Mouse (Mus musculus): Measurements from ENCODE around the gene Kpna1. TPM values are rescaled to one million over a fixed set of nuclear protein-coding genes. Genes with fewer than 3 reads are reported as not detected.
"Not testable (repeated sequence)": the region's sequence is repeated elsewhere in the genome, so short reads cannot be mapped to it uniquely, and the experiment has no call there.

Kpna1 gene
- polyA plus RNA-seq, 1 experiment: 14.8 TPM

GRCm38 (mm10) chr16:35984471-35984870 is 5.9 kb downstream of the Kpna1 start:
- no peaks in the 10 kb centered on the region for H3K36me3 ChIP-seq (ENCODE audit: control insufficient read depth, insufficient read depth)
- no peaks in the 10 kb centered on the region for H3K27me3 ChIP-seq (ENCODE audit: control insufficient read depth, insufficient read depth, insufficient read length)
- peaks cover 57% of the 10 kb centered on the region for H3K79me2 ChIP-seq (ENCODE audit: control insufficient read depth, insufficient read depth)
- peak overlapping the region; percentile 37 for H3K4me3 ChIP-seq
- TF ChIP-seq REST (IDR thresholded peaks at IDR 0.05; ENCODE audit: insufficient read depth, insufficient read length): no peak
- TF ChIP-seq TCF3 (IDR thresholded peaks at IDR 0.05; ENCODE audit: insufficient read length, low read depth): no peak
- no peak for TF ChIP-seq MYOD1 (IDR thresholded peaks at IDR 0.05; ENCODE audit: control insufficient read depth in 1 of 3, insufficient read length in 2 of 3, low read depth in 2 of 3)
- no peak for TF ChIP-seq USF1 (IDR thresholded peaks at IDR 0.05; ENCODE audit: low read depth)
- TF ChIP-seq TCF12 (IDR thresholded peaks at IDR 0.05; ENCODE audit: insufficient read depth, poor library complexity, severe bottlenecking): no peak
- no peak for TF ChIP-seq E2F4 (IDR thresholded peaks at IDR 0.05; ENCODE audit: insufficient read depth)
- H3K4me2 ChIP-seq (ENCODE audit: low read depth): peak overlapping the region; percentile 81
- no peak overlapping the region for H3ac ChIP-seq (ENCODE audit: control insufficient read depth, insufficient read length)

- Histone ChIP-seq H3K36me3 (ENCODE audit: control insufficient read depth, insufficient read depth) (no peaks in the 10 kb centered on the region), H3ac (ENCODE audit: control insufficient read depth, insufficient read length) (no peak overlapping the region), H3K79me2 (ENCODE audit: control insufficient read depth, insufficient read depth) (peaks cover 91% of the 10 kb centered on the region), H3K27me3 (ENCODE audit: control insufficient read depth, insufficient read depth, insufficient read length) (no peaks in the 10 kb centered on the region), H3K4me2 (ENCODE audit: low read depth) (no peak overlapping the region), H3K4me3 (no peak overlapping the region)
- TF ChIP-seq CEBPB (IDR thresholded peaks at IDR 0.05; ENCODE audit: insufficient read depth, poor library complexity, severe bottlenecking): no peak
- no peak for TF ChIP-seq POLR2A (IDR thresholded peaks at IDR 0.05; ENCODE audit: insufficient read length, low read depth)
- TF ChIP-seq REST (IDR thresholded peaks at IDR 0.05; ENCODE audit: insufficient read depth, insufficient read length): no peak
- TF ChIP-seq MYOG (IDR thresholded peaks at IDR 0.05; ENCODE audit: control insufficient read depth in 1 of 3, insufficient read depth in 1 of 3, insufficient read length in 2 of 3, low read depth in 2 of 3): no peak
- TF ChIP-seq USF1 (IDR thresholded peaks at IDR 0.05; ENCODE audit: low read depth): no peak
Measured at GRCm38 (mm10) chr16:35987930-35988329, 9.4 kb downstream of the Kpna1 start.

GRCm38 (mm10) chr16:35992391-35992790 is 13.8 kb downstream of the Kpna1 start:
- Histone ChIP-seq H3K27me3 (ENCODE audit: control insufficient read depth, insufficient read depth, insufficient read length) (no peaks in the 10 kb centered on the region), H3K36me3 (ENCODE audit: control insufficient read depth, insufficient read depth) (no peaks in the 10 kb centered on the region), H3K4me3 (no peak overlapping the region), H3ac (ENCODE audit: control insufficient read depth, insufficient read length) (no peak overlapping the region), H3K4me2 (ENCODE audit: low read depth) (no peak overlapping the region), H3K79me2 (ENCODE audit: control insufficient read depth, insufficient read depth) (peaks cover 99% of the 10 kb centered on the region)
- TF ChIP-seq SRF (IDR thresholded peaks at IDR 0.05; ENCODE audit: control insufficient read depth, insufficient read length, low read depth): no peak
- no peak for TF ChIP-seq REST (IDR thresholded peaks at IDR 0.05; ENCODE audit: insufficient read depth, insufficient read length)
- no peak for TF ChIP-seq POLR2AphosphoS2 (IDR thresholded peaks at IDR 0.05; ENCODE audit: insufficient read length, low read depth)
- no peak for TF ChIP-seq USF1 (IDR thresholded peaks at IDR 0.05; ENCODE audit: low read depth)
- no peak for TF ChIP-seq E2F4 (IDR thresholded peaks at IDR 0.05; ENCODE audit: insufficient read depth)
- TF ChIP-seq MYOD1 (IDR thresholded peaks at IDR 0.05; ENCODE audit: control insufficient read depth in 1 of 3, insufficient read length in 2 of 3, low read depth in 2 of 3): no peak
- TF ChIP-seq CEBPB (IDR thresholded peaks at IDR 0.05; ENCODE audit: insufficient read depth, poor library complexity, severe bottlenecking): no peak
- TF ChIP-seq MYOG (IDR thresholded peaks at IDR 0.05; ENCODE audit: control insufficient read depth in 1 of 3, insufficient read depth in 1 of 3, insufficient read length in 2 of 3, low read depth in 2 of 3): no peak
- TF ChIP-seq POLR2A (IDR thresholded peaks at IDR 0.05; ENCODE audit: insufficient read length, low read depth): no peak
- no peak for TF ChIP-seq MAX (IDR thresholded peaks at IDR 0.05; ENCODE audit: low read depth)
- TF ChIP-seq TCF3 (IDR thresholded peaks at IDR 0.05; ENCODE audit: insufficient read length, low read depth): no peak
- TF ChIP-seq TCF12 (IDR thresholded peaks at IDR 0.05; ENCODE audit: insufficient read depth, poor library complexity, severe bottlenecking): no peak

- peaks cover 99% of the 10 kb centered on the region for H3K79me2 ChIP-seq (ENCODE audit: control insufficient read depth, insufficient read depth)
- H3K27me3 ChIP-seq (ENCODE audit: control insufficient read depth, insufficient read depth, insufficient read length): no peaks in the 10 kb centered on the region
- H3ac ChIP-seq (ENCODE audit: control insufficient read depth, insufficient read length): no peak overlapping the region
- no peak overlapping the region for H3K4me2 ChIP-seq (ENCODE audit: low read depth)
- H3K36me3 ChIP-seq (ENCODE audit: control insufficient read depth, insufficient read depth): no peaks in the 10 kb centered on the region
- H3K4me3 ChIP-seq: no peak overlapping the region
- TF ChIP-seq TCF3 (IDR thresholded peaks at IDR 0.05; ENCODE audit: insufficient read length, low read depth) (no peak), MYOD1 (IDR thresholded peaks at IDR 0.05; ENCODE audit: control insufficient read depth in 1 of 3, insufficient read length in 2 of 3, low read depth in 2 of 3) (no peak), TCF12 (IDR thresholded peaks at IDR 0.05; ENCODE audit: insufficient read depth, poor library complexity, severe bottlenecking) (no peak), REST (IDR thresholded peaks at IDR 0.05; ENCODE audit: insufficient read depth, insufficient read length) (no peak), E2F4 (IDR thresholded peaks at IDR 0.05; ENCODE audit: insufficient read depth) (no peak), POLR2AphosphoS2 (IDR thresholded peaks at IDR 0.05; ENCODE audit: insufficient read length, low read depth) (no peak), MYOG (IDR thresholded peaks at IDR 0.05; ENCODE audit: control insufficient read depth in 1 of 3, insufficient read depth in 1 of 3, insufficient read length in 2 of 3, low read depth in 2 of 3) (no peak), SRF (IDR thresholded peaks at IDR 0.05; ENCODE audit: control insufficient read depth, insufficient read length, low read depth) (no peak), POLR2A (IDR thresholded peaks at IDR 0.05; ENCODE audit: insufficient read length, low read depth) (no peak), CEBPB (IDR thresholded peaks at IDR 0.05; ENCODE audit: insufficient read depth, poor library complexity, severe bottlenecking) (no peak), USF1 (IDR thresholded peaks at IDR 0.05; ENCODE audit: low read depth) (no peak), MAX (IDR thresholded peaks at IDR 0.05; ENCODE audit: low read depth) (no peak)
Measured at GRCm38 (mm10) chr16:35993316-35993715, 14.8 kb downstream of the Kpna1 start.

- H3ac ChIP-seq (ENCODE audit: control insufficient read depth, insufficient read length); H3K4me3 ChIP-seq; H3K4me2 ChIP-seq (ENCODE audit: low read depth); H3K27me3 ChIP-seq (ENCODE audit: control insufficient read depth, insufficient read depth, insufficient read length); H3K36me3 ChIP-seq (ENCODE audit: control insufficient read depth, insufficient read depth): not testable (repeated sequence)
- peaks cover 52% of the 10 kb centered on the region for H3K79me2 ChIP-seq (ENCODE audit: control insufficient read depth, insufficient read depth)
Measured at GRCm38 (mm10) chr16:35998852-35999251, 20.3 kb downstream of the Kpna1 start.
